Comparison of ENCODE assay signal across 9 mouse cellular contexts in the genomic region with DNA sequence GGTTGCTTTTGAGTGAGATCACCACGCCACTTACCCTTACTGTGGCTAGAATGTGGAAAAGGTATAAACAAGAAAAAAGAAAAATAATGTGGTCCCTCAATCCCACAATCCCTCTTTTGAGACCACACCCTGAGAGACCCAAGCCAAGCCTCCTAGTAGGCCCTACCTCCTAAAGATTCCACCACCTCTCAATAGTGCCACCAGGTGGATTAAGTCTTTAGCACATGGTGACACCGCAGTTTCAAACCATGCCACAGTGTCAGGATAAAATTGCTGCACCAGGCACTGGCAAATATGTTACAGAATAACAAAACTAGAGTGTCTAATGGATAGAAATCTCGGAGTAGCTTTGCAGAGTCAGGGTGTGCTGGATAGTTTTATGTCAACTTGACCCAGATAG.
A peak's percentile ranks its signal among the peaks of the same experiment; 100 is the strongest.
DNase-seq lines count a peak whose midpoint lies in the region; ATAC-seq and TF ChIP-seq lines count a peak whose summit lies in the region.
"Had no signal": no experiment of that assay in that cellular context is flagged by ENCODE, and none has a peak within 500 bp of the region (broad histone marks: within the 10 kb centered on the region; RNA-seq: fewer than 3 reads in every experiment).

No protein-coding gene starts in this region.

- H3K4me1 ChIP-seq in intestine, postnatal 0 days (replicated peaks; ENCODE audit: control insufficient read depth, insufficient read depth, low read length) = no peaks in the 10 kb centered on the region
- H3K4me1 ChIP-seq in intestine, embryonic 16.5 days (ENCODE audit: control insufficient read depth, insufficient read depth, low read length) = no peaks in the 10 kb centered on the region
- H3K4me1 ChIP-seq in G1E (ENCODE audit: insufficient read depth, low read depth, low read length) = peaks cover 17% of the 10 kb centered on the region
- H3K4me1 ChIP-seq: embryonic facial prominence, embryonic 15.5 days had no signal

- H3K9me3 ChIP-seq in intestine, postnatal 0 days (ENCODE audit: control insufficient read depth) = no peaks in the 10 kb centered on the region
- H3K9me3 ChIP-seq in intestine, embryonic 16.5 days (ENCODE audit: control insufficient read depth, low read length) = no peaks in the 10 kb centered on the region
- no peaks in the 10 kb centered on the region for H3K9me3 ChIP-seq in G1E (replicated peaks)
- H3K9me3 ChIP-seq: embryonic facial prominence, embryonic 15.5 days had no signal

- 69% methylated on average over 3 of the region's 3 CpGs for WGBS in intestine, postnatal 0 days
- WGBS in intestine, embryonic 16.5 days = 78% methylated on average over 3 of the region's 3 CpGs

- H3K9ac ChIP-seq in intestine, postnatal 0 days (ENCODE audit: low read depth, low read length) = no peak overlapping the region
- H3K9ac ChIP-seq in intestine, embryonic 16.5 days (ENCODE audit: low read depth, low read length) = no peak overlapping the region
- H3K9ac ChIP-seq: embryonic facial prominence, embryonic 15.5 days had no signal

- TF ChIP-seq CTCF in intestine, postnatal 0 days (IDR thresholded peaks at IDR 0.05; ENCODE audit: low read depth) = peak; percentile 77
- 0 out of 2 replicates have a peak, but pooled peaks have one; percentile 29 for TF ChIP-seq CTCF in G1E (IDR thresholded peaks at IDR 0.05; ENCODE audit: low read depth, low read length)

- no peak overlapping the region for H3K4me2 ChIP-seq in intestine, postnatal 0 days (replicated peaks; ENCODE audit: low read depth)
- no peak overlapping the region for H3K4me2 ChIP-seq in intestine, embryonic 16.5 days (ENCODE audit: low read depth, low read length)
- H3K4me2 ChIP-seq: embryonic facial prominence, embryonic 15.5 days had no signal

- H3K4me3 ChIP-seq in intestine, postnatal 0 days (ENCODE audit: low read depth, low read length) = no peak overlapping the region
- H3K4me3 ChIP-seq in intestine, embryonic 16.5 days (ENCODE audit: low read length) = no peak overlapping the region
- no peak overlapping the region for H3K4me3 ChIP-seq in G1E (ENCODE audit: low read depth, low read length)
- H3K4me3 ChIP-seq: embryonic facial prominence, embryonic 15.5 days had no signal

- H3K27me3 ChIP-seq in intestine, postnatal 0 days (replicated peaks; ENCODE audit: control insufficient read depth, insufficient read depth, low read length) = no peaks in the 10 kb centered on the region
- no peaks in the 10 kb centered on the region for H3K27me3 ChIP-seq in intestine, embryonic 16.5 days (replicated peaks; ENCODE audit: control insufficient read depth, insufficient read depth, low read length)
- peaks cover 18% of the 10 kb centered on the region for H3K27me3 ChIP-seq in G1E (ENCODE audit: insufficient read depth, low read length)
- H3K27me3 ChIP-seq: embryonic facial prominence, embryonic 15.5 days had no signal

- intact Hi-C loops in left cerebral cortex, postnatal 36 days (cut with DNase I) = loop anchor here (5.0 kb wide), 1 partner anchor 338 kb away; no protein-coding TSS in a partner anchor

- DNase-seq in A20 (ENCODE audit: low read depth, low spot score) (peak; percentile 22), G1E (ENCODE audit: low spot score) (peak; percentile 36)
- DNase-seq in cerebellum, postnatal 14 days = peak; percentile 39 to 43
- DNase-seq in left cerebral cortex, postnatal 36 days (ENCODE audit: low spot score in 2 of 2) = peak; percentile 7 to 13
- DNase-seq in thymus, postnatal 25 days = peak; percentile 77
- DNase-seq in urinary bladder, postnatal 4 days (ENCODE audit: low spot score in 2 of 2) = no peak

- H3K36me3 ChIP-seq in intestine, postnatal 0 days (ENCODE audit: control insufficient read depth, insufficient read depth) = no peaks in the 10 kb centered on the region
- H3K36me3 ChIP-seq in intestine, embryonic 16.5 days (ENCODE audit: control insufficient read depth, insufficient read depth, low read length) = no peaks in the 10 kb centered on the region
- H3K36me3 ChIP-seq in G1E (replicated peaks) = no peaks in the 10 kb centered on the region
- H3K36me3 ChIP-seq: embryonic facial prominence, embryonic 15.5 days had no signal

- ATAC-seq in intestine, postnatal 0 days = no peak
- ATAC-seq in intestine, embryonic 16.5 days = no peak
- ATAC-seq in G1E (ENCODE audit: extremely low read depth, insufficient number of reproducible peaks, low FRiP score, poor library complexity, severe bottlenecking) = peak; percentile 68

- no peak overlapping the region for H3K27ac ChIP-seq in intestine, postnatal 0 days (ENCODE audit: low read depth, low read length)
- H3K27ac ChIP-seq in intestine, embryonic 16.5 days (ENCODE audit: low read length) = no peak overlapping the region
- H3K27ac ChIP-seq: embryonic facial prominence, embryonic 15.5 days had no signal

Comparison
In these comparisons a context has a peak if more than half of its experiments do, and no peak if none do; other contexts are left out.
1. DNase-seq: peak in A20 (single experiment), G1E (single experiment), cerebellum, postnatal 14 days (2 of 2), left cerebral cortex, postnatal 36 days (2 of 2) and thymus, postnatal 25 days (single experiment); none in urinary bladder, postnatal 4 days (0 of 2).